Mouse (Mus musculus): ENCODE measurements at regions not wholly inside any gene's neighbourhood (a gene's known extent, or its start where the extent isn't known, plus 50 kb on each side); places are given as distances from the start of the nearest gene placed in this dataset.

DNA sequence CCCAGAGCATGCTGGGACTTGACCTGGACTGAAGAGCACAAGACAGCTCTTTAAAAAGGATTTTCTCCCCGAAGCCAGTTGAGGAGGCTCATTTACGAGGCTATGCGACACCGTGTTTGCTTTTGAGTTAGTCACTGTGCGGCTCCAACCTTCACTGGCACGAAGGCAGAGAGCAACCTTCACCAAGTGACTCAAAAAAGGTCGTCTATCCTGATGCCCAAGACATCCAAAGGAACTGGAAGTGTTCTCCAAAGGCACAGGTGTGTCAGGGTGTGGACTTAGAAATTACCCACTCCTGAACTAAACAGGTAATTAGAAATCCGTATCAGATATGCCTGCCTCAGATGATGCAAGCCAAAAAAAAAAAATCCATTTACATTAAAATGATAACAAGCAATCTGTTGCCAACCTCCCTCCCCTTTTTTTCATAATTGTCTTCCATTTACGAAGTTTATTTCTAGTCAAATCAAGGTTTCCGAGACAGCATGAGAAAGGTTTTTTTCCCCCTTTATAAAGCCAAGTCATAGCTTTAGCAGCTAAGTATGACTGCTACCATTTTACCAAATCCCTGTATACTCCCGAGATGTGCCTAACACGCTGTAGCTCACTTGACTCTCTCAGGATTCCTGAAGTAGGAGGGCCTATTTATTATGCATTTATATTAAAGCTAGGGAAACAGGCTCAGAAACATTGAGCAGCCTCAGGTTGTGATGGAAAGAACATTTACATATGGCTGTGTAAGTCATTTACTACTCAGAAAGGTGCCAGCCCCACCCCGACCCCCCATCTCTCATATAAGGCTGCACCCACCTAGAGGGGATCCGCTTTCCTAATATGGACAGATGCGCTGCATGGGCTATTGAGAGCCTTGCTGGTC, 110.3 kb upstream of the Cpm start:
- no peak overlapping the region for H3K9ac ChIP-seq (ENCODE audit: low read length)
- no peaks in the 10 kb centered on the region for H3K27me3 ChIP-seq (ENCODE audit: control insufficient read depth, insufficient read depth, low read length)
- DNase-seq (ENCODE audit: low spot score, missing footprints) (peak; percentile 78), ATAC-seq (ENCODE audit: low FRiP score) (no peak)
- H3K36me3 ChIP-seq (ENCODE audit: control insufficient read depth, insufficient read depth, low read length) = no peaks in the 10 kb centered on the region
- 68% methylated on average over 15 of the region's 15 CpGs for WGBS
- H3K4me3 ChIP-seq (ENCODE audit: low read depth, low read length) = no peak overlapping the region
- H3K9me3 ChIP-seq (ENCODE audit: control insufficient read depth, low read length) = no peaks in the 10 kb centered on the region
- peaks cover 4% of the 10 kb centered on the region; the same call in 1 of the 2 replicates for H3K4me1 ChIP-seq (ENCODE audit: control insufficient read depth, insufficient read depth, low read length)
- no peak overlapping the region for H3K27ac ChIP-seq (ENCODE audit: low read depth, low read length)
- no peak overlapping the region for H3K4me2 ChIP-seq

DNA sequence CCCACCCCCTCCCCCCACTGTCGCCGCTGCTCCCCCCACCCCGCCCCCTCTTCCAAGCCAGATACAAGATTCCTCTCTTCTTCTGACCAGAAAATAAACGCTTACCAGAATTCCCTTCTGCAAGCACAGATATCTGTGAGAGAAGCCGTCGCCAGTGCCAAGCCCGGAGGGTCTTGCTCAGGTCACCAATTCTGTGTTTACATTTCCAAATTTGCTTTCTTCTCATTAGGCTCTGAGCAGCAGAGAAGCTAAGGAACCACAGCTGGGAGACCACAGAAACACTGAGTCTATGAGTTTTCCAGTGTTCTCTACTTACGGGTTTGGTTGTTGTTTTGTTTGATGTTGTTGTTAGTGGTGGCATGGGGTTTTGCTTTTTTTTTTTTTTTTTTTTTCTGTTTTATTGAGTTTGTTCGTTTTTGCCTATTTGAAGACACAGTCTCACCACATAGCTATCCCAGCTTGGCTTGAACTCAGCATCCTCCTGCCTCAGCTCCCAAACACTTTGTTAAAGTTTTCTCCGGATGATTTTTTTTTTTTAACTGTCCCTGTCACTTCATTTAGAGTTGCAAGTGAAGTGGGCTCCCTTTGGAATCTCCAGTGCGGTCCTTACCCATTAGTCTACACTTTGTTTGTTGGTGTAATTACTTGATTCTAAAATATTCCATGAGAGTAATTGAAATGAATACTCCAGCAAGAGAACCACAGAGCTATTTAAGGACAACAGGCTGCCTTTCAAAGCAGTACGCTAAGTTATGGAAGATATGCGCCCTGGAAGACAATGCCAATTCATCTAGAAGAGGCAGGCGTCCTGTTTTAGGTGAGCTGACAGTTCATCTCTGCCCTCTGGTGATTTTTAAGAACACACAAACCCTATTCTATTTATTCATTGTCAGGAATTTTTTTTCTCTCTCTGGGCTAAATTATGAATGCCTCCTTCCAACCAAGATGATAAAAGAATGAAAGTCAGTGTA, 111.2 kb upstream of the Cpm start:
- Histone ChIP-seq H3K9ac (ENCODE audit: low read length) (no peak overlapping the region), H3K36me3 (ENCODE audit: control insufficient read depth, insufficient read depth, low read length) (no peaks in the 10 kb centered on the region), H3K4me2 (no peak overlapping the region), H3K9me3 (ENCODE audit: control insufficient read depth, low read length) (no peaks in the 10 kb centered on the region), H3K4me1 (ENCODE audit: control insufficient read depth, insufficient read depth, low read length) (peaks cover 4% of the 10 kb centered on the region; the same call in 1 of the 2 replicates), H3K27me3 (ENCODE audit: control insufficient read depth, insufficient read depth, low read length) (no peaks in the 10 kb centered on the region), H3K4me3 (ENCODE audit: low read depth, low read length) (no peak overlapping the region), H3K27ac (ENCODE audit: low read depth, low read length) (no peak overlapping the region)
- ATAC-seq (ENCODE audit: low FRiP score) (no peak), DNase-seq (ENCODE audit: low spot score, missing footprints) (peak; percentile 76)
- WGBS = 68% methylated on average over 14 of the region's 14 CpGs

GRCm38 (mm10) chr10:117517071-117517714, 112.1 kb upstream of the Cpm start:
- H3K27ac ChIP-seq (ENCODE audit: low read depth, low read length) = no peak overlapping the region
- H3K9ac ChIP-seq (ENCODE audit: low read length) = no peak overlapping the region
- H3K4me1 ChIP-seq (ENCODE audit: control insufficient read depth, insufficient read depth, low read length) = peaks cover 4% of the 10 kb centered on the region; the same call in 1 of the 2 replicates
- no peaks in the 10 kb centered on the region for H3K36me3 ChIP-seq (ENCODE audit: control insufficient read depth, insufficient read depth, low read length)
- ATAC-seq (ENCODE audit: low FRiP score) (no peak), DNase-seq (ENCODE audit: low spot score, missing footprints) (peak; percentile 84)
- H3K9me3 ChIP-seq (ENCODE audit: control insufficient read depth, low read length) = no peaks in the 10 kb centered on the region
- no peak overlapping the region for H3K4me3 ChIP-seq (ENCODE audit: low read depth, low read length)
- WGBS = 74% methylated on average over 11 of the region's 11 CpGs
- H3K27me3 ChIP-seq (ENCODE audit: control insufficient read depth, insufficient read depth, low read length) = no peaks in the 10 kb centered on the region
- H3K4me2 ChIP-seq = no peak overlapping the region

DNA sequence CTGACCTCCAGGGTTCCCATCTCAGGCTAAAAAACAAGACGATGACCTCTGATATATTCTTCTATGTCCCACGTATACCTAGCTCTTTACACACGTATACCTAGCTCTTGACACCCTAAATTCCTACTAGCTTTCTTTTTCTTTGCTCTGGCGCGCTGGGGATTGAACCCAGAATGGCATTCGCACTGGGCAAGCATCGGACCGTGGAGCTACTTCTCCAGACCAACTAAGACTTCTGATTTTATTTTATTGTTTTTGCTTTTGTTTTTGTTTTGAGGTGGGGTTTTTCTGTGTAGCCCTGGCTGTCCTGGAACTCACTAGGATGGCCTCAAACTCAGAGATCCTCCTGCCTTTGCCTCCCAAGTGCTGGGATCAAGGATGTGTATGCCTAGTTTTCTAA, 112.8 kb upstream of the Cpm start:
- no peak for ATAC-seq (ENCODE audit: low FRiP score)
- Histone ChIP-seq H3K4me1 (ENCODE audit: control insufficient read depth, insufficient read depth, low read length) (peaks cover 4% of the 10 kb centered on the region; the same call in 1 of the 2 replicates), H3K27me3 (ENCODE audit: control insufficient read depth, insufficient read depth, low read length) (no peaks in the 10 kb centered on the region), H3K36me3 (ENCODE audit: control insufficient read depth, insufficient read depth, low read length) (no peaks in the 10 kb centered on the region), H3K9me3 (ENCODE audit: control insufficient read depth, low read length) (no peaks in the 10 kb centered on the region), H3K27ac (ENCODE audit: low read depth, low read length) (no peak overlapping the region), H3K9ac (ENCODE audit: low read length) (no peak overlapping the region), H3K4me2 (no peak overlapping the region), H3K4me3 (ENCODE audit: low read depth, low read length) (no peak overlapping the region)
- WGBS = 84% methylated on average over 8 of the region's 8 CpGs
- no peak for DNase-seq (ENCODE audit: low spot score, missing footprints)

DNA sequence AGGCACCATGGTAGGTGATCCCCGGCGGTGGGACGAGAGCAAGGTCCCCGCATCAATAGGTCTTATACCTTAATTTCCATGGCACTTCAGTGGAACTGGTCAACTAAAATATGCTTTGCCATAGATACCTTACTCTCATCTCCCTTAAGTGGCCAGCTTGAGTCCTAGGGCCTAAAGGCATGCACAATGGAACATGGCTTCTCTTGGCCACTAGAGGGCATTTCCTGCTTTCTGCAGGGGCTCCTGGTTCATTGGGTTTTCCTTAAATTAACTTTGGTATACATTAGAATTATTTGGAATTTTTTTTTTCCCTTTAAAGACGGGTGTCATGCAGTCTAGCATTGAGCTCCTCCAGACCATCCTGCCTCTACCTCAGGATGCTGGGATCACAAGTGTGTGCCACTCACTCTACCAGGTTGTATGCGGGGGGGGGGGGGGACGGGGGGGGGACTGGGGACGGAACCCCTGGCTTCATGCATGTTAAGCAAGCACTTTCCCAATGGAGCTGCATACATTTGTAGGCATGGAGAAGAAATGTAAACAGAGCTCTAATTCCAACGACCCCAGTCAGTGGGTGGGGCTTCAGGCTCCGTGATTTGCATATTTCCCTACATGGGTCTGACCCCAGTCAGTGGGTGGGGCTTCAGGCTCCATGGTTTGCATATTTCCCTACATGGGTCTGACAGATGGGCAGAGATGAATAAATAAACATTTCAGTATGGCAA, 113.4 kb upstream of the Cpm start:
- Histone ChIP-seq H3K4me1 (ENCODE audit: control insufficient read depth, insufficient read depth, low read length) (peaks cover 4% of the 10 kb centered on the region; the same call in 1 of the 2 replicates), H3K9ac (ENCODE audit: low read length) (no peak overlapping the region), H3K4me3 (ENCODE audit: low read depth, low read length) (no peak overlapping the region), H3K9me3 (ENCODE audit: control insufficient read depth, low read length) (no peaks in the 10 kb centered on the region), H3K27me3 (ENCODE audit: control insufficient read depth, insufficient read depth, low read length) (no peaks in the 10 kb centered on the region), H3K27ac (ENCODE audit: low read depth, low read length) (no peak overlapping the region), H3K36me3 (ENCODE audit: control insufficient read depth, insufficient read depth, low read length) (no peaks in the 10 kb centered on the region), H3K4me2 (no peak overlapping the region)
- WGBS = 67% methylated on average over 10 of the region's 10 CpGs
- DNase-seq (ENCODE audit: low spot score, missing footprints) (peak; percentile 82), ATAC-seq (ENCODE audit: low FRiP score) (peak; percentile 82)

GRCm38 (mm10) chr10:117515039-117515438, 114.3 kb upstream of the Cpm start:
- no peaks in the 10 kb centered on the region for H3K27me3 ChIP-seq (ENCODE audit: control insufficient read depth, insufficient read depth, low read length)
- no peaks in the 10 kb centered on the region for H3K9me3 ChIP-seq (ENCODE audit: control insufficient read depth, low read length)
- peak; percentile 49 for DNase-seq (ENCODE audit: low spot score, missing footprints)
- no peaks in the 10 kb centered on the region for H3K36me3 ChIP-seq (ENCODE audit: control insufficient read depth, insufficient read depth, low read length)
- WGBS = 94% methylated on average over 8 of the region's 8 CpGs
- no peak for ATAC-seq (ENCODE audit: low FRiP score)
- no peak overlapping the region for H3K9ac ChIP-seq (ENCODE audit: low read length)
- no peak overlapping the region for H3K4me3 ChIP-seq (ENCODE audit: low read depth, low read length)
- H3K27ac ChIP-seq (ENCODE audit: low read depth, low read length) = no peak overlapping the region
- no peak overlapping the region for H3K4me2 ChIP-seq
- H3K4me1 ChIP-seq (ENCODE audit: control insufficient read depth, insufficient read depth, low read length) = peaks cover 4% of the 10 kb centered on the region; the same call in 1 of the 2 replicates

DNA sequence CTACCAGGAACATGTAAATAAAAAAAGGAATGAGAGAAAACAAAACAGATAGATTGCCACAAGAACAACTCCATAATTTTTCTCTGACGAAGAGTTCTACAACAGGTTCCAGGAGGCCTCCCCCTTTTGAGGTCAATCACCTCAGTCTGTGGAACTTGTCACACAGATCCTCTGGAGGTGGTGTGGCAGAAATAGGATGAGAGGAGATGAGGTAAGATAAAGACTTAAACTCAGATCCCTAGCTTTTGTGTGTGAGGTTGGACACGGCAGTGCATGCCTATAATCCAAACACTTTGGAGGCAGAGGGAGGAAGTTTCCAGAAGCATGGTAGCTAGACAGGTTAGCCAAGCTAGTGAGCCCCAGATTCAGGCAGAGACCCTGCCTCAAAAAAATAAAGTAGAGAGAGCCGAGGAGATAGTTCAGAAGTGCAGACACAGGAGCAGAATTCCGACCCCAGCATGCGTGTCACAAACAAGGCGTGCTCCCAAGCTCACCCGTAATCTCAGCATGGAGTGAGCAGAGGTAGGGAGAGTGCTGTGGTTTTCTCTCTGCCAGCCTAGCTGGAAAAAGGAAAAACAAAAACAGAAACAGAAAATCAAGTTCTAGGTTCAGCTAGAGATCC, 115.3 kb upstream of the Cpm start:
- H3K36me3 ChIP-seq (ENCODE audit: control insufficient read depth, insufficient read depth, low read length) = no peaks in the 10 kb centered on the region
- ATAC-seq (ENCODE audit: low FRiP score) (no peak), DNase-seq (ENCODE audit: low spot score, missing footprints) (peak; percentile 49)
- H3K4me2 ChIP-seq = no peak overlapping the region
- H3K9me3 ChIP-seq (ENCODE audit: control insufficient read depth, low read length) = no peaks in the 10 kb centered on the region
- peaks cover 4% of the 10 kb centered on the region; the same call in 1 of the 2 replicates for H3K4me1 ChIP-seq (ENCODE audit: control insufficient read depth, insufficient read depth, low read length)
- H3K27me3 ChIP-seq (ENCODE audit: control insufficient read depth, insufficient read depth, low read length) = no peaks in the 10 kb centered on the region
- no peak overlapping the region for H3K27ac ChIP-seq (ENCODE audit: low read depth, low read length)
- H3K4me3 ChIP-seq (ENCODE audit: low read depth, low read length) = no peak overlapping the region
- no peak overlapping the region for H3K9ac ChIP-seq (ENCODE audit: low read length)
- WGBS = 91% methylated on average over 7 of the region's 7 CpGs
